Mouse (Mus musculus) cerebellum, adult 18-20 months (tissue): ENCODE results near the gene Lrp11.
"Not testable (repeated sequence)": the region's sequence is repeated elsewhere in the genome, so short reads cannot be mapped to it uniquely, and the experiment has no call there.

Source experiments
- DNase-seq, 2 experiments: peaks; one replicate each; pipeline ENCODE4 v3.0.0; 2021

The Lrp11 gene

GRCm38 (mm10) chr10:7589592-7590233 is at the start of gene Lrp11:
Lrp11 (plus strand) TSS chr10:7589800.
- peak; percentile 92 to 94 for DNase-seq

GRCm38 (mm10) chr10:7578002-7578401 is 11.6 kb upstream of the Lrp11 start:
- DNase-seq, result peak in 1 of 2 experiments; percentile 41

- DNase-seq, result no peak
These were observed 8.2 kb upstream of the Lrp11 start for GRCm38 (mm10) chr10:7581401-7581800.

GRCm38 (mm10) chr10:7582157-7582890 is 7.3 kb upstream of the Lrp11 start:
- no peak for DNase-seq

- no peak for DNase-seq
These were observed 6.6 kb upstream of the Lrp11 start for GRCm38 (mm10) chr10:7582891-7583557.

- peak in 1 of 2 experiments; percentile 26 for DNase-seq
These were observed 2.8 kb upstream of the Lrp11 start for GRCm38 (mm10) chr10:7586771-7587170.

- no peak for DNase-seq
These were observed 662 bp downstream of the Lrp11 start for GRCm38 (mm10) chr10:7590234-7590689.

- DNase-seq, result no peak
These were observed 1.2 kb downstream of the Lrp11 start for GRCm38 (mm10) chr10:7590792-7591191.

GRCm38 (mm10) chr10:7594797-7595196 is 5.2 kb downstream of the Lrp11 start:
- peak in 1 of 2 experiments; percentile 33 for DNase-seq

GRCm38 (mm10) chr10:7596251-7596650 is 6.7 kb downstream of the Lrp11 start:
- no peak for DNase-seq

GRCm38 (mm10) chr10:7598177-7598576 is 8.6 kb downstream of the Lrp11 start:
- DNase-seq, result no peak

- DNase-seq, result peak; percentile 70 to 82
These were observed 11.0 kb downstream of the Lrp11 start for GRCm38 (mm10) chr10:7600647-7601046.

- no peak for DNase-seq
These were observed 15.6 kb downstream of the Lrp11 start for GRCm38 (mm10) chr10:7605168-7605567.

- no peak for DNase-seq
These were observed 16.8 kb downstream of the Lrp11 start for GRCm38 (mm10) chr10:7606437-7606836.

GRCm38 (mm10) chr10:7608611-7609010 is 19.0 kb downstream of the Lrp11 start:
- DNase-seq, result no peak

- no peak for DNase-seq
These were observed 22.0 kb downstream of the Lrp11 start for GRCm38 (mm10) chr10:7611647-7612046.

GRCm38 (mm10) chr10:7612210-7612609 is 22.6 kb downstream of the Lrp11 start:
- DNase-seq, result not testable (repeated sequence)

- DNase-seq, result no peak
These were observed 25.2 kb downstream of the Lrp11 start for GRCm38 (mm10) chr10:7614834-7615233.

- DNase-seq, result not testable (repeated sequence)
These were observed 27.5 kb downstream of the Lrp11 start for GRCm38 (mm10) chr10:7617146-7617545.

- DNase-seq, result not testable (repeated sequence)
These were observed 28.0 kb downstream of the Lrp11 start for GRCm38 (mm10) chr10:7617556-7617955.

GRCm38 (mm10) chr10:7619821-7620241 is 30.2 kb downstream of the Lrp11 start:
- DNase-seq, result no peak

- no peak for DNase-seq
These were observed 31.1 kb downstream of the Lrp11 start for GRCm38 (mm10) chr10:7620723-7621122.

GRCm38 (mm10) chr10:7622378-7622777 is 32.8 kb downstream of the Lrp11 start:
- no peak for DNase-seq
